ENCODE assay signal across 9 mouse cellular contexts in the genomic region with DNA sequence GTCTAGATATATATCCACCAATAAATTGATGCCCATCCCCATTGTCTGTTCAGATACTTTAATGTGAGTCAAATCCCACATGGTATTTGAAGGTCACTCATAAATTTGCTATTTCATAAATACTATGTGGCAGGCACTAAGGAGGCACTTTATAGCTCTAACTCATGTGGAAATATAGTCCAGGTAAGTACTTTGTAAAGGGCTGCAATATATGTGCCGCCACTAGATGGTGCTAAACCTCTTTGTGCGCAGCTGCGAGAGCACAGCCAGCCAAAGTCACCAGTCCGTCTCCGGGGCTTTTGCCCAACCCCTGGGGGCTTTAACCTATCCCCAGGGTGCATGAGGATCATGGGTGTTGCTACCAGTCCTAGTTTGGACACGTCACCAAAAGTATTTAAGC. TPM values are rescaled to one million over a fixed set of nuclear protein-coding genes. Genes with fewer than 3 reads are reported as not detected.
DNase-seq lines count a peak whose midpoint lies in the region; ATAC-seq and TF ChIP-seq lines count a peak whose summit lies in the region.
"Not testable (repeated sequence)": the region's sequence is repeated elsewhere in the genome, so short reads cannot be mapped to it uniquely, and the experiment has no call there.
"Had no signal": no experiment of that assay in that cellular context is flagged by ENCODE, and none has a peak within 500 bp of the region (broad histone marks: within the 10 kb centered on the region; RNA-seq: fewer than 3 reads in every experiment).

No protein-coding gene starts in this region.

- peak; percentile 71 for ATAC-seq in forebrain, embryonic 15.5 days (replicated peaks)
- ATAC-seq in kidney, embryonic 15.5 days (replicated peaks; ENCODE audit: low FRiP score), result peak; percentile 64; the same call in 1 of the 2 replicates
- ATAC-seq in midbrain, embryonic 13.5 days, result peak; percentile 71

- not testable (repeated sequence) for H3K9ac ChIP-seq in forebrain, embryonic 15.5 days (replicated peaks); kidney, embryonic 15.5 days; midbrain, embryonic 13.5 days (replicated peaks)

- H3K27ac ChIP-seq in bone marrow macrophage, adult 2 months (ENCODE audit: insufficient read depth, low read depth, low read length); forebrain, embryonic 15.5 days (replicated peaks); kidney, embryonic 15.5 days; midbrain, embryonic 13.5 days: not testable (repeated sequence)

- TF ChIP-seq CTCF in bone marrow macrophage, adult 2 months (IDR thresholded peaks at IDR 0.05; ENCODE audit: low read depth, low read length), result peak; percentile 21; the same call in 1 of the 2 replicates

- intact Hi-C loops in heart, postnatal 14 days (cut with DNase I), result not testable (repeated sequence)
- intact Hi-C loops in left cerebral cortex, postnatal 10 days (cut with DNase I), result loop anchor here (10.0 kb wide), 1 partner anchor 1800 kb away; no protein-coding TSS in a partner anchor

- TF ChIP-seq POLR2A in bone marrow macrophage, adult 2 months (IDR thresholded peaks at IDR 0.05; ENCODE audit: borderline replicate concordance, low read depth, low read length), result not testable (repeated sequence)

- H3K27me3 ChIP-seq in forebrain, embryonic 15.5 days; kidney, embryonic 15.5 days; midbrain, embryonic 13.5 days: not testable (repeated sequence)

- peaks cover 11% of the 10 kb centered on the region for H3K4me1 ChIP-seq in bone marrow macrophage, adult 2 months (ENCODE audit: control insufficient read depth, insufficient read depth, low read length)
- not testable (repeated sequence) for H3K4me1 ChIP-seq in forebrain, embryonic 15.5 days; kidney, embryonic 15.5 days; midbrain, embryonic 13.5 days (replicated peaks)

- under 1% methylated on average over 6 of the region's 6 CpGs for WGBS in forebrain, embryonic 15.5 days
- 8% methylated on average over 6 of the region's 6 CpGs for WGBS in kidney, embryonic 15.5 days
- 5% methylated on average over 6 of the region's 6 CpGs for WGBS in midbrain, embryonic 13.5 days

- H3K4me2 ChIP-seq in forebrain, embryonic 15.5 days (replicated peaks), result not testable (repeated sequence)
- 0 out of 2 replicates have a peak overlapping the region, but pooled peaks have one; percentile 19 for H3K4me2 ChIP-seq in kidney, embryonic 15.5 days
- 0 out of 2 replicates have a peak overlapping the region, but pooled peaks have one; percentile 15 for H3K4me2 ChIP-seq in midbrain, embryonic 13.5 days (replicated peaks)

- not testable (repeated sequence) for H3K36me3 ChIP-seq in forebrain, embryonic 15.5 days; kidney, embryonic 15.5 days; midbrain, embryonic 13.5 days

- H3K4me3 ChIP-seq in bone marrow macrophage, adult 2 months (ENCODE audit: insufficient read depth, low read length); forebrain, embryonic 15.5 days; kidney, embryonic 15.5 days (replicated peaks); midbrain, embryonic 13.5 days (replicated peaks): not testable (repeated sequence)

- not testable (repeated sequence) for H3K9me3 ChIP-seq in forebrain, embryonic 15.5 days; kidney, embryonic 15.5 days (replicated peaks); midbrain, embryonic 13.5 days

- DNase-seq in 3T3-L1 (ENCODE audit: low read depth, low spot score), result peak; percentile 42
- DNase-seq in heart, postnatal 14 days, result peak; percentile 27 to 54
- peak; percentile 12 to 29 for DNase-seq in left cerebral cortex, postnatal 10 days (ENCODE audit: extremely low spot score in 1 of 2, low spot score in 2 of 2)
- DNase-seq in right cerebral cortex, postnatal 4 days, result peak; percentile 47

RNA-seq across cellular contexts. Expression of gene Gm5150, which starts 18.8 kb away (rescaled TPM):
- polyA plus RNA-seq in bone marrow macrophage, adult 2 months (2012; ENCODE audit: insufficient read depth, insufficient read length, missing spikeins), result 17.9 and 24.3 TPM in 2 replicates
- not detected in 2 replicates for polyA plus RNA-seq in forebrain, embryonic 15.5 days (2015; fragmentation: Nextera tagmentation; extraction: Ambion mirVana)
- not detected for total RNA-seq in heart, postnatal 14 days (2021)
- not detected in 2 replicates for polyA plus RNA-seq in kidney, embryonic 15.5 days (2015; fragmentation: Nextera tagmentation; extraction: Ambion mirVana)
- not detected for total RNA-seq in left cerebral cortex, postnatal 10 days (2021)
- not detected in 2 replicates for polyA plus RNA-seq in midbrain, embryonic 13.5 days (2015; fragmentation: Nextera tagmentation; extraction: Ambion mirVana)
- polyA plus RNA-seq: limb, embryonic 15.5 days had no signal

Comparison
In these comparisons a context has a peak if more than half of its experiments do, and no peak if none do; other contexts are left out.
1. RNA of gene Gm5150, which starts 18.8 kb away (polyA plus RNA-seq): 17.9 to 24.3 TPM in bone marrow macrophage, adult 2 months; not detected in kidney, embryonic 15.5 days, not detected in forebrain, embryonic 15.5 days and not detected in midbrain, embryonic 13.5 days; every median in the first group is over 10 times any median in the second.
2. Peak in every context shown above with its lines, with median percentiles within 50 percentile points of each other: DNase-seq and ATAC-seq.